Mouse (Mus musculus) spleen, adult 2 months (tissue): ENCODE data around the gene Glis1. TPM values are rescaled to one million over a fixed set of nuclear protein-coding genes. Genes with fewer than 3 reads are reported as not detected.
"Not testable (repeated sequence)": the region's sequence is repeated elsewhere in the genome, so short reads cannot be mapped to it uniquely, and the experiment has no call there.

Source experiments
- DNase-seq, 2 experiments: peaks; one replicate each; pipeline versions ENCODE4 v3.0.0 to v3.0.0-alpha.2; 2012 to 2021; ENCODE audit warnings: low spot score in 2 of 2, low read depth in 1 of 2
- H3K27ac ChIP-seq: fragments of 200-500 bp; 2 replicates; pipeline ENCODE4 v1.5.1; 2012; ENCODE audit warnings: low read length, inconsistent platforms; ENCODE audit not compliant: insufficient read depth
- H3K27me3 ChIP-seq: fragments of 200-500 bp; 2 replicates; pipeline ENCODE4 v1.6.1; 2012; ENCODE audit warnings: mild to moderate bottlenecking, moderate library complexity, low read length, inconsistent platforms; ENCODE audit not compliant: control insufficient read depth, insufficient read depth
- H3K36me3 ChIP-seq: fragments of 200-500 bp; 2 replicates; pipeline ENCODE4 v1.6.1; 2012; ENCODE audit warnings: mild to moderate bottlenecking, low read length, inconsistent platforms; ENCODE audit not compliant: control insufficient read depth, insufficient read depth
- H3K4me1 ChIP-seq: fragments of 200-500 bp; 2 replicates; pipeline ENCODE4 v1.6.1; 2011; ENCODE audit warnings: inconsistent platforms; ENCODE audit not compliant: control insufficient read depth, insufficient read depth, insufficient read length
- H3K4me3 ChIP-seq: fragments of 200-500 bp; 2 replicates; pipeline ENCODE4 v1.5.1; 2011; ENCODE audit warnings: mild to moderate bottlenecking, inconsistent platforms; ENCODE audit not compliant: insufficient read depth, insufficient read length; ENCODE audit errors: extremely low read depth
- CTCF ChIP-seq: fragments of 200-500 bp; IDR thresholded peaks from 2 replicates; pipeline ENCODE4 v1.5.1; 2011; ENCODE audit warnings: mild to moderate bottlenecking, inconsistent platforms; ENCODE audit not compliant: insufficient read depth, insufficient read length, insufficient replicate concordance; ENCODE audit errors: extremely low read depth
- POLR2A ChIP-seq: fragments of 200-500 bp; IDR thresholded peaks from 2 replicates; pipeline ENCODE4 v1.6.1; 2011; ENCODE audit warnings: low read depth, low read length, inconsistent platforms
- WGBS: fragments of 180-500 bp; shearing (Covaris S2); methylation state at CpG from one replicate; pipeline ENCODE4 v1.1.7; 2018; 5-methylcytosine and 5-hydroxymethylcytosine counted together
- polyA plus RNA-seq: library from polyadenylated mRNA; depleted of rRNA; stranded (reverse); fragments of >200 nt; gene quantifications from 2 replicates; pipeline ENCODE4 v1.2.3, GENCODE M21; 2012

Gene Glis1
- polyA plus RNA-seq, 1 experiment: 0.55 TPM

DNA sequence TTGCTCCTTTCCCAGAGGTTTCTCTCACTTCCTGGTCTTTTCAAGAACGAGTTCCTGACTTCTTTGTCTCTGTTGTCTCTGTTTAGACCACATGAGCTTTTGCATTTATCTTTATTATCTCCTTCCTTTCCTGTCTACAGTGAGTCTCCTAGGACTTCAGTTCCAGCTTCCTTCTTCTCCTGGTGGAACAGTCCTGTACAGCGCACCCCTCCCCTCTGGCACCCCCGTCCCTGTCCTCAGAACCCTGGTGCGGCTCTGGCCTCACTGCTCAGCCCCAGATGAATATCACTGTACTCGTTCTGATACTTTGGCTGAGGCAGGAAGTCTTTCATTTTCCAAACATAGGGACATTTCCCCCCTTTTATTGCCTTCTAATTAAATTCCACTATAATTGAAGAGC lies 152.0 kb downstream of the Glis1 start:
- no peaks in the 10 kb centered on the region for H3K36me3 ChIP-seq
- H3K4me1 ChIP-seq: no peaks in the 10 kb centered on the region
- H3K27ac ChIP-seq: no peak overlapping the region
- no peaks in the 10 kb centered on the region for H3K27me3 ChIP-seq
- no peak for TF ChIP-seq POLR2A
- no peak for TF ChIP-seq CTCF
- DNase-seq: no peak
- H3K4me3 ChIP-seq: no peak overlapping the region
- WGBS: 48% methylated on average over 5 of the region's 5 CpGs

DNA sequence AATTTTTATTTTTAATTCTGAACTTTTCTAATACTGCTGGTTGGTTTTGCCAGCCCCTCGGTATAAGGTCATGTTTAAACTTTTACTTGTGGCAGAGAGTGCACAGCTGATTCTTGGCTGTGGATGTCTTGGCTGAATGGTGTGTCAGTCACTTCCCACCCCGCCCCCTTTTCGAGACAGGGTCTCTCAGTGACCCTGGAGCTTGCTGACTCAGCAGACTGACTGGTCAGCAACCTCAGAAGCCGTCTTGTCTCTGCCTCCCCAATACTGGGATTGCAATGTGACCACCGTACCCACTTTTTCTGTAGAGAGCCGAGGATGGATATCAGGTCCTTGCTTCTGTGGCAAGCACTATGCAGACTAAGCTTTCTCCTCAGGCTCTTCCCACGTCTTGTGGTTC lies 154.2 kb downstream of the Glis1 start:
- no peak overlapping the region for H3K4me3 ChIP-seq
- no peaks in the 10 kb centered on the region for H3K27me3 ChIP-seq
- TF ChIP-seq POLR2A (no peak), CTCF (no peak)
- no peaks in the 10 kb centered on the region for H3K36me3 ChIP-seq
- H3K4me1 ChIP-seq: no peaks in the 10 kb centered on the region
- DNase-seq: no peak
- 85% methylated on average over 7 of the region's 7 CpGs for whole genome bisulfite sequencing
- H3K27ac ChIP-seq: no peak overlapping the region

GRCm38 (mm10) chr4:107589046-107589445 lies 154.7 kb downstream of the Glis1 start:
- 85% methylated on average over 8 of the region's 8 CpGs for WGBS
- DNase-seq: no peak
- no peak overlapping the region for H3K4me3 ChIP-seq
- H3K36me3 ChIP-seq: no peaks in the 10 kb centered on the region
- H3K27me3 ChIP-seq: no peaks in the 10 kb centered on the region
- TF ChIP-seq CTCF (no peak), POLR2A (no peak)
- H3K4me1 ChIP-seq: no peaks in the 10 kb centered on the region
- no peak overlapping the region for H3K27ac ChIP-seq

DNA sequence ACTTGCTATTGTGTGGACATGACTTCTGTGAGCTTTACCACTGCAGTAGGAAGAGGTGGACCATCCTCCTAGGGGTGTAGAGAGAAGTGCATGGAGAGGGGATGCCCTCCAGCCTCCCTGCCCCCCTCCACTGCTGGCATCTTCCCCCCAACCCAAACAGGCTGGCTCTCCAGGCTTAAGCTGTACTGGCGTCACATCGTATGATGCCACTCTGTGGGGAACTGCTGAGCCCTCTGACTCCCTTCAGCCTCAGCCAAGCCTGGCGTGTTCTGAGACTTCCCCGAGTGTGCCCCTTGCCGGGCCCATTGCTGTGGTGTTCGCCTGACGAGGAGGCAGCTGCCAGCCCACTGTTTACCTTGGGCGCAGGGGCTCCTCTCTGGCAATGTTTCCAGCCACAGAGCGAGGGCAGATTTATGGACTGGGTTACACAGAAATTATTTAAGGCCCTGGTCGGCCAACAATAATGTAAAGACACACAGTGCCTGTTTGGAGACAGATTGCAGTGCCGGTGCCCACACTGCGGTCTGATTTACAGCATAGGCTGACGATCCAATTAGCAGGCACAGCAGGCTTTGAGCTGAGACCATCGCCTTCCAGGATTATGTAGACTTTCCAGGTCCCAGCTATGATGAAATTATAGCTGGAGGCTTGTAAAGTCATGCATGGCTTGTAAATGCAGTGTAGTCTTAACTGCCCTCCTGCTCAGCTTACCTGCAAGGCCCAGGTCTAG lies 156.6 kb downstream of the Glis1 start:
- DNase-seq: no peak
- H3K27me3 ChIP-seq: no peaks in the 10 kb centered on the region
- no peaks in the 10 kb centered on the region for H3K36me3 ChIP-seq
- 59% methylated on average over 14 of the region's 14 CpGs for WGBS
- no peaks in the 10 kb centered on the region for H3K4me1 ChIP-seq
- no peak overlapping the region for H3K4me3 ChIP-seq
- no peak overlapping the region for H3K27ac ChIP-seq
- TF ChIP-seq CTCF (no peak), POLR2A (no peak)

GRCm38 (mm10) chr4:107593426-107593825 lies 159.0 kb downstream of the Glis1 start:
- TF ChIP-seq CTCF (no peak), POLR2A (no peak)
- WGBS: 92% methylated on average over 4 of the region's 4 CpGs
- Histone ChIP-seq H3K36me3 (no peaks in the 10 kb centered on the region), H3K27ac (no peak overlapping the region), H3K27me3 (no peaks in the 10 kb centered on the region), H3K4me1 (no peaks in the 10 kb centered on the region), H3K4me3 (no peak overlapping the region)
- no peak for DNase-seq

DNA sequence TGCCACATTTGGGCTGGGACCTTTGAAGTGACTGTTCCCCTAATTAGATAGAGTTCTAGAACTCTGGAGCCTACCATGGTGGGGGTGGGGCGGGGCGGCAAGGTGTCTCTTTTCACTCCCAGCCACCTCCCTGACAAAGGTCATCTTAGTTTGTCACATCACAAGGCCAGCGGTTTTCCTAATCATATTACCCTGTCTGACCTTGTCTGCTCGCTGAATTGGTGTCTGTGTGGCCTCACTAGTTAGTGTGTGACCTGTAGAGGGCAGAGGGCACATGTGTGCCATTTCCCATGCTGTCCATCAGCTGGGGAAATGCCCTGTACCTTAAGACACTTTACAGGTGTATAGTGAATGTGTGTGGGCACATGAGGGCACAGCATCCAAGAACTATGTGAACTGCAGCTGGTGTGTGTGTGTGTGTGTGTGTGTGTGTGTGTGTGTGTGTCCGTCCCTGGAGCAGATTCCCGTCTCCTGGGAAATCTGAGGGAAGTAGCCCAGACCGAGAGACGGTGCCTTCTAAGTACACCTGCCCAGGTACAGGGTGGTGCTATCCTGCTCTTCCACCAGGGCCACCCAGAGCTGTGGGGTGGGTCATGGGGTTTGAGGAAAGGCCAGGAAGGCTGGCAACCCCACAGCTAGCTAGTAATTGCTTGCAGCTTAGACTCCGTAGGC lies 163.0 kb downstream of the Glis1 start:
- Histone ChIP-seq H3K27me3 (no peaks in the 10 kb centered on the region), H3K4me1 (no peaks in the 10 kb centered on the region), H3K36me3 (no peaks in the 10 kb centered on the region), H3K4me3 (no peak overlapping the region), H3K27ac (no peak overlapping the region)
- no peak for DNase-seq
- TF ChIP-seq CTCF (no peak), POLR2A (no peak)
- WGBS: 73% methylated on average over 9 of the region's 9 CpGs

DNA sequence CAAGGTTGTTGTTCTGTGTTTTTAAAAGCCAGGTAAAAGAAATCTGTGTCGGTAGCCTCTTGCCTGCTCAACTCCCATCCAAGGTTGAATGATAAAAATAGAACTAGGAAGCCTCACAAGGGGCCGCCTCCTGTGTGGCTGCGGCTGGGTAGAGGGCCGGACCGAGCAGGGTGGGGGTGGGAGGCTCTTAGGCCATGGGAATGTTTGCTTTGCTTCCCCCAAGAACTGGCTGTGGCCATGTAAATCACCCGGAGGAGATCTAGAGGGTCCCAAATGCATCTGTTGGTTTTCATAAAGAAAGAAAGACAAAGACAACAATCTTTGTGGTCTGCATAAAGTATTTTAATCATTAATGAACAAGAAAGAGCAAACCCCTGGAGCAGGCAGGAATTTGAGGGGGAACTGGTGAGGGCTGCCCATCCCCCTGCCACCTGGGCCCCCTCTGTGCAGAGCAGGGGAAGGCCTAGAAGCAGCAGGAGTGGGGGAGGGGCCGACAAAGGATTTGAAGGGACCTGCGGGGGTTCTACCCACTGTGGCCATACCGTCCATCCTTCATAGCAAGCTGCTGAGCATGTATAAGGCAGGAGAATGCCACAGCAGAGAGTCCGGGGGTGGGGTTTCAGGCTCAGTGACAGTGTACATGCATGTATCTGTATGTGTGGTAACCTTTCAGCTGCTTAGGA lies 163.6 kb downstream of the Glis1 start:
- H3K27ac ChIP-seq: no peak overlapping the region
- 27% methylated on average over 10 of the region's 10 CpGs for WGBS
- no peak for TF ChIP-seq CTCF
- TF ChIP-seq POLR2A: no peak
- H3K36me3 ChIP-seq: no peaks in the 10 kb centered on the region
- H3K27me3 ChIP-seq: no peaks in the 10 kb centered on the region
- H3K4me1 ChIP-seq: no peaks in the 10 kb centered on the region
- no peak overlapping the region for H3K4me3 ChIP-seq
- no peak for DNase-seq

DNA sequence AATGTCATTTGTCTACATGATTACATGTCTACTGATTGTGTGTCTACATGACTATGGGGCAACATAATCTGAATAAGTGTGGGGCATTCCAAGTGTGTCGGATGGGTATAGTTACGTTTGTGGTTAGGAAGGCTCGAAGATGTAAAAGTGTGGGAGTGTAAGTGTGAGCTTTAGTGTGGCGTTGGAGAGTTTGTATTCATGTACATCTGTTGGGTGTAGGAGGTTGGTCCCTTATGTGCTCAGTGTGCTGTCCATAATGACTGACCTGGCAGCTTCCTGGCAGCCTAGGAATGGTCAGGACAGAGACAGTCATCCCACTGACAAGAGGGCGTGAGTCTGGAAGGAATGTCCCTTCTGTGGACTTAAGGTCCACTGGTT lies 164.2 kb downstream of the Glis1 start:
- not testable (repeated sequence) for H3K27ac ChIP-seq, H3K4me1 ChIP-seq, DNase-seq, H3K4me3 ChIP-seq, H3K36me3 ChIP-seq, H3K27me3 ChIP-seq
- 91% methylated on average over 5 of the region's 5 CpGs for WGBS
